Mouse (Mus musculus): Measurements from ENCODE around the gene Cnr2. TPM values are rescaled to one million over a fixed set of nuclear protein-coding genes. Genes with fewer than 3 reads are reported as not detected.

Cnr2 gene
- polyA plus RNA-seq, 1 experiment from 2014 or later: 0.55 TPM

- no peak overlapping the region for H3K27ac ChIP-seq
- H3K4me1 ChIP-seq (replicated peaks): peaks cover 34% of the 10 kb centered on the region
- WGBS: 67% methylated on average over 2 of the region's 2 CpGs
- H3K36me3 ChIP-seq: no peaks in the 10 kb centered on the region
- no peak overlapping the region for H3K4me3 ChIP-seq
- no peak for ATAC-seq (replicated peaks; ENCODE audit: insufficient number of reproducible peaks, insufficient read depth, low FRiP score, low read depth)
- H3K27me3 ChIP-seq: no peaks in the 10 kb centered on the region
- no peaks in the 10 kb centered on the region for H3K9me3 ChIP-seq (replicated peaks)
- H3K4me2 ChIP-seq: no peak overlapping the region
- no peak overlapping the region for H3K9ac ChIP-seq
Observed at GRCm38 (mm10) chr4:135877742-135878141, 17.5 kb upstream of the Cnr2 start.

GRCm38 (mm10) chr4:135879021-135879420 is 16.2 kb upstream of the Cnr2 start:
- Histone ChIP-seq H3K27ac (no peak overlapping the region), H3K9ac (no peak overlapping the region), H3K4me1 (replicated peaks) (peaks cover 43% of the 10 kb centered on the region), H3K36me3 (no peaks in the 10 kb centered on the region), H3K9me3 (replicated peaks) (no peaks in the 10 kb centered on the region), H3K4me3 (no peak overlapping the region), H3K4me2 (no peak overlapping the region), H3K27me3 (no peaks in the 10 kb centered on the region)
- ATAC-seq (replicated peaks; ENCODE audit: insufficient number of reproducible peaks, insufficient read depth, low FRiP score, low read depth): no peak
- WGBS: 77% methylated on average over 6 of the region's 6 CpGs

GRCm38 (mm10) chr4:135880018-135880417 is 15.2 kb upstream of the Cnr2 start:
- H3K27ac ChIP-seq: no peak overlapping the region
- WGBS: 94% methylated on average over 6 of the region's 6 CpGs

GRCm38 (mm10) chr4:135880576-135880975 is 14.6 kb upstream of the Cnr2 start:
- Histone ChIP-seq H3K4me2 (no peak overlapping the region), H3K27me3 (no peaks in the 10 kb centered on the region), H3K9me3 (replicated peaks) (no peaks in the 10 kb centered on the region), H3K36me3 (no peaks in the 10 kb centered on the region), H3K4me1 (replicated peaks) (peaks cover 31% of the 10 kb centered on the region), H3K27ac (no peak overlapping the region), H3K9ac (no peak overlapping the region), H3K4me3 (no peak overlapping the region)
- 84% methylated on average over 10 of the region's 10 CpGs for WGBS
- no peak for ATAC-seq (replicated peaks; ENCODE audit: insufficient number of reproducible peaks, insufficient read depth, low FRiP score, low read depth)

More at GRCm38 (mm10) chr4:135880018-135880417, 15.2 kb upstream of the Cnr2 start:
- no peaks in the 10 kb centered on the region for H3K9me3 ChIP-seq (replicated peaks)
- no peak overlapping the region for H3K9ac ChIP-seq
- H3K36me3 ChIP-seq: no peaks in the 10 kb centered on the region
- no peak overlapping the region for H3K4me3 ChIP-seq
- H3K4me1 ChIP-seq (replicated peaks): peaks cover 36% of the 10 kb centered on the region
- ATAC-seq (replicated peaks; ENCODE audit: insufficient number of reproducible peaks, insufficient read depth, low FRiP score, low read depth): no peak
- H3K4me2 ChIP-seq: no peak overlapping the region
- H3K27me3 ChIP-seq: no peaks in the 10 kb centered on the region

- no peak for ATAC-seq (replicated peaks; ENCODE audit: insufficient number of reproducible peaks, insufficient read depth, low FRiP score, low read depth)
- Histone ChIP-seq H3K36me3 (no peaks in the 10 kb centered on the region), H3K4me3 (no peak overlapping the region), H3K9ac (no peak overlapping the region), H3K9me3 (replicated peaks) (no peaks in the 10 kb centered on the region), H3K4me1 (replicated peaks) (peaks cover 16% of the 10 kb centered on the region), H3K27me3 (no peaks in the 10 kb centered on the region), H3K4me2 (no peak overlapping the region), H3K27ac (no peak overlapping the region)
- 74% methylated on average over 6 of the region's 6 CpGs for WGBS
Observed at GRCm38 (mm10) chr4:135882023-135882422, 13.2 kb upstream of the Cnr2 start.

GRCm38 (mm10) chr4:135883401-135883851 is 11.8 kb upstream of the Cnr2 start:
- Histone ChIP-seq H3K4me3 (no peak overlapping the region), H3K9ac (no peak overlapping the region), H3K27ac (no peak overlapping the region), H3K4me1 (replicated peaks) (peaks cover 14% of the 10 kb centered on the region), H3K36me3 (no peaks in the 10 kb centered on the region), H3K4me2 (no peak overlapping the region), H3K27me3 (no peaks in the 10 kb centered on the region), H3K9me3 (replicated peaks) (no peaks in the 10 kb centered on the region)
- ATAC-seq (replicated peaks; ENCODE audit: insufficient number of reproducible peaks, insufficient read depth, low FRiP score, low read depth): no peak
- 32% methylated on average over 10 of the region's 10 CpGs for WGBS

GRCm38 (mm10) chr4:135883881-135884516 is 11.2 kb upstream of the Cnr2 start:
- Histone ChIP-seq H3K4me1 (replicated peaks) (peaks cover 12% of the 10 kb centered on the region), H3K9me3 (replicated peaks) (no peaks in the 10 kb centered on the region), H3K4me3 (no peak overlapping the region), H3K9ac (no peak overlapping the region), H3K4me2 (no peak overlapping the region), H3K36me3 (no peaks in the 10 kb centered on the region), H3K27me3 (no peaks in the 10 kb centered on the region), H3K27ac (no peak overlapping the region)
- 60% methylated on average over 7 of the region's 7 CpGs for WGBS
- no peak for ATAC-seq (replicated peaks; ENCODE audit: insufficient number of reproducible peaks, insufficient read depth, low FRiP score, low read depth)

- no peak for ATAC-seq (replicated peaks; ENCODE audit: insufficient number of reproducible peaks, insufficient read depth, low FRiP score, low read depth)
- H3K9me3 ChIP-seq (replicated peaks): no peaks in the 10 kb centered on the region
Observed at GRCm38 (mm10) chr4:135884531-135884930, 10.7 kb upstream of the Cnr2 start.

GRCm38 (mm10) chr4:135885676-135886075 is 9.5 kb upstream of the Cnr2 start:
- Histone ChIP-seq H3K9me3 (replicated peaks) (no peaks in the 10 kb centered on the region), H3K36me3 (no peaks in the 10 kb centered on the region), H3K27ac (no peak overlapping the region), H3K27me3 (no peaks in the 10 kb centered on the region), H3K4me1 (replicated peaks) (peaks cover 12% of the 10 kb centered on the region), H3K4me2 (no peak overlapping the region), H3K9ac (no peak overlapping the region), H3K4me3 (no peak overlapping the region)
- 86% methylated on average over 12 of the region's 12 CpGs for WGBS
- no peak for ATAC-seq (replicated peaks; ENCODE audit: insufficient number of reproducible peaks, insufficient read depth, low FRiP score, low read depth)

More at GRCm38 (mm10) chr4:135884531-135884930, 10.7 kb upstream of the Cnr2 start:
- Histone ChIP-seq H3K9ac (no peak overlapping the region), H3K4me2 (no peak overlapping the region), H3K4me3 (no peak overlapping the region), H3K4me1 (replicated peaks) (peaks cover 12% of the 10 kb centered on the region), H3K36me3 (no peaks in the 10 kb centered on the region), H3K27ac (no peak overlapping the region), H3K27me3 (no peaks in the 10 kb centered on the region)
- 75% methylated on average over 6 of the region's 6 CpGs for WGBS

- H3K4me2 ChIP-seq: no peak overlapping the region
- 64% methylated on average over 4 of the region's 4 CpGs for WGBS
- H3K36me3 ChIP-seq: no peaks in the 10 kb centered on the region
- H3K4me3 ChIP-seq: no peak overlapping the region
- H3K4me1 ChIP-seq (replicated peaks): peaks cover 12% of the 10 kb centered on the region
- no peaks in the 10 kb centered on the region for H3K27me3 ChIP-seq
- H3K9ac ChIP-seq: no peak overlapping the region
- no peak overlapping the region for H3K27ac ChIP-seq
- no peak for ATAC-seq (replicated peaks; ENCODE audit: insufficient number of reproducible peaks, insufficient read depth, low FRiP score, low read depth)
- no peaks in the 10 kb centered on the region for H3K9me3 ChIP-seq (replicated peaks)
Observed at GRCm38 (mm10) chr4:135886184-135886583, 9.0 kb upstream of the Cnr2 start.

- Histone ChIP-seq H3K4me2 (no peak overlapping the region), H3K4me1 (replicated peaks) (peaks cover 8% of the 10 kb centered on the region), H3K9ac (no peak overlapping the region), H3K36me3 (no peaks in the 10 kb centered on the region), H3K27ac (no peak overlapping the region), H3K4me3 (no peak overlapping the region), H3K9me3 (replicated peaks) (no peaks in the 10 kb centered on the region), H3K27me3 (no peaks in the 10 kb centered on the region)
- 87% methylated on average over 24 of the region's 24 CpGs for WGBS
- no peak for ATAC-seq (replicated peaks; ENCODE audit: insufficient number of reproducible peaks, insufficient read depth, low FRiP score, low read depth)
Observed at GRCm38 (mm10) chr4:135888448-135889057, 6.6 kb upstream of the Cnr2 start.

Data from heart, embryonic 15.5 days (tissue).